Mouse (Mus musculus) right cerebral cortex, postnatal 36 days (tissue): Measurements from ENCODE around the gene Ncl.

Experiments
- DNase-seq, 2 experiments: peaks; one replicate each; pipeline ENCODE4 v3.0.0; 2022; ENCODE audit warnings: low spot score in 2 of 2, mixed read lengths in 1 of 2

The Ncl gene

DNA sequence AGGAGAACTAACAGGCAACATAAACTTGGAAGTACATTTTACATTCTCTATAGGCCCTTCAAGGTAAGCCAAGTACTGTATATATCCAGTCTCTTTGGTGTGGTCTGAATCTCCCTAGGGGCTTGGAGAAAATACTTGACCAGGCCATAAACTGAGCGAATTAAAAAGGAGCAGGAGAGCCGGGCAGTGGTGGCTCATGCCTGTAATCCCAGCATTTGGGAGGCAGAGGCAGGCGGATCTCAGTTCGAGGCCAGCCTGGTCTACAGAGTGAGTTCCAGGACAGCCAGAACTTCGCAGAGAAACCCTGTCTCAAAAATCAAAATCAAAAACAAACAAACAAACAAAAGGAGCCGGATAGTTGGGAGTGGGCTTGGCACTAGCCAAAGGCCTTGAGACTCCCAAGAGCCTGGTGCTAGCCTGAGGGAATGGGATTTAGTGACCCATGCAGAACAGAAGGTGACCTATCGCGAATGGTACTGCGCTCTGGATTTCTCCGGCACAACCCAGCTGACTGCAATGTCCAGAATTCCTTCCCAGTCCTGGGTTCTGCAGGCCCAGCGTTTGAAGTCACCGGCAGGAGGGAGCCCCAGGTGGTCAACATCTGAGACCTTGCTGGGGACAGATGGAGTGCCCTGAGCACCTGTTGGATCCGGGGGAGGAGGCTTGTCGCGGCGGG, 46.0 kb downstream of the Ncl start:
- DNase-seq, result no peak

DNA sequence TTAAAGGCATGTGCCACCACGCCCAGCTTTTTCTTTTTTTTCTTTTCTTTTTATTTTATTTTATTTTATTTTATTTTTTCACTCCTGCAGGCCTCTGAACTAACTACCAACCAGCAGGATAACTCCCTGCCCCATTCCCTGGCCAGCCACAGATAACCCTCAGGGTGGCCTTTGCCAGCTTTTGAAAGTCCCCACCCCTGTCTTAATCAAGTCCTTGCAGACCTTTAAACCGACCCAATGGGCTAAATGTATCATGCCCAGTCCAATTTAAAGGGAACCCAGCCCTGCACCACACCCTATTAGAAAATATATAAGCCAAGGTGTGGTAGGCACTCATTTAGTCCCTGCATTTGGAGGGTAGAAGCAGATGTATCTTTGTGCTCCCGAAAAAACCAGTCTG, 46.9 kb downstream of the Ncl start:
- DNase-seq, result no peak

DNA sequence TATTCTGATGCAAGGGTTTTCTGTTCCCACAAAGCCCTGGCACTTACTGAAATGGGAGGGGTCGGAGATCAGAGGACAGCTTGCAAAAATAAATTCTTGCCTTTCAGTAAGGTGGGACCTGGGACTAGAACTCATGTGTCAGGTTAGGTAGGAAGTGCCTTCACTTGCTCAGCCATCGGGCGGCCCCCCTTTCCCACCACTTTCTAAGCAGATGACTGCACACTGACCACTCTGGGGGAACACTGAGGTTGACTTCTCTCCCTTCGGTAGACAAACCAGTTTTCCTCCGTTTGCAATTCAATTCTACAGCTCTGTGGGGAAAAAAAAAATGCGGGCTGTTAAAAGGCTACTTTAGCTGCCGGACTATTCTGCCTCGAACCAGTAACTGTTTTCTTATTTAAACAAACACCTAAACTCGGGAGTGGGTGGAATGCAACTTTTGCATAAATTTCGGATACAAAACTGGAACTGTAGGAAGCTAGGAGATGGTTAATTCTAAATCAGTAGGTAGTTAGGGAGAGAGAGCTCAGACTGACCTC, 47.7 kb downstream of the Ncl start:
- DNase-seq, result no peak

GRCm38 (mm10) chr1:86310536-86311310, 48.5 kb downstream of the Ncl start:
- no peak for DNase-seq

- no peak for DNase-seq
Observed at GRCm38 (mm10) chr1:86309270-86309833, 49.8 kb downstream of the Ncl start.

- no peak for DNase-seq
Observed at GRCm38 (mm10) chr1:86307871-86308641, 51.1 kb downstream of the Ncl start.

DNA sequence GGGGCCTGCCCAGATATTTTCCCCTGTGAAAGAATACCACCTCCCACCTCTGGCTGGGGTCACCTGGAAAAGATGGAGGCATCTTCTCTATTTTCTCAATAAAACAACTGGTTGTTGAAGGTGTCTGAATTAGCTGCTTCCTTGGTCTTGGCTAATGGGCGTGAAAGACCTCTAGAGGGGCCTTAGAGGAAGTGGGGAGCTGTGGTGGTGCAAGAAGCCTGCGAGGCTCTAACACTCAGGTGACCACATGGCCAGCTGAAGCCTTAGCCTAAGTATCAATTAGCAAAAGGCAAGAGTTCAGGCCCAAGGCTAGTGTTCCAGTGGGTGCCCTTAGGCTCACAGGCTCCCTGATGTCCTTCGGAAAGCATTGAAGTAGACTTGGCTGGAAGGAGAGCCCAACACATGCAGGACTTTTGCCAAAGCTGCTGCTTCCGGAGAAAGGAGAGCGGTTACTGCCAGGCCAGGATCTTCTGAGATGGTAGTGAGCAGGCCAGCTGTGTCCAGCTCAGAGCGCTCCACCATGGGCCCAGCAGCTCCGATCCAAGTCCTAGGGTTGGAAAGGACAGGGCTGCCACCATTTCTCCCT, 51.9 kb downstream of the Ncl start:
- no peak for DNase-seq

GRCm38 (mm10) chr1:86306686-86307085, 52.5 kb downstream of the Ncl start:
- no peak for DNase-seq

GRCm38 (mm10) chr1:86303873-86304250, 55.3 kb downstream of the Ncl start:
- DNase-seq, result no peak

- peak in 1 of 2 experiments; percentile 26 for DNase-seq
Observed at GRCm38 (mm10) chr1:86303063-86303872, 55.9 kb downstream of the Ncl start.

DNA sequence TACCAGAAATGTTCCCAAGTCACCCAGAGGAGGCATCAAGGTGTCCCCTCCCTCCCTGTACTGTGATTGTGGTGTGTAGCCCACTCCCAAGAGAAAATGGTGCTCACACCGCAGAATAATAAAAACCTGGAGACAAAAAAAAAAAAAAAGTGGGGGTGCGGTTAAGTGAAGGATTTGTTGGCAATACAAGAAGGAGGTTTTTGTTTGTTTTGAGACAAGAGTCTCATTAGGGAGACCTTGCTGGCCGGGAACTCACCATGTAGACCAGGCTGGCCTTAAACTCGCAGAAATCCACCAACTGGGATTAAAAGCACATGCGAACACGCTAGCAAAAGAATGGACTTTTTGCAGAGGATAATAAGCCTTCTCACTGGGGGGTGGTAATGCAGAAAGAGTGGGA, 56.7 kb downstream of the Ncl start, which contains the start of gene B3gnt7:
B3gnt7 (plus strand) TSS at position 301 of the 400 bp plus-strand sequence.
- no peak for DNase-seq

DNA sequence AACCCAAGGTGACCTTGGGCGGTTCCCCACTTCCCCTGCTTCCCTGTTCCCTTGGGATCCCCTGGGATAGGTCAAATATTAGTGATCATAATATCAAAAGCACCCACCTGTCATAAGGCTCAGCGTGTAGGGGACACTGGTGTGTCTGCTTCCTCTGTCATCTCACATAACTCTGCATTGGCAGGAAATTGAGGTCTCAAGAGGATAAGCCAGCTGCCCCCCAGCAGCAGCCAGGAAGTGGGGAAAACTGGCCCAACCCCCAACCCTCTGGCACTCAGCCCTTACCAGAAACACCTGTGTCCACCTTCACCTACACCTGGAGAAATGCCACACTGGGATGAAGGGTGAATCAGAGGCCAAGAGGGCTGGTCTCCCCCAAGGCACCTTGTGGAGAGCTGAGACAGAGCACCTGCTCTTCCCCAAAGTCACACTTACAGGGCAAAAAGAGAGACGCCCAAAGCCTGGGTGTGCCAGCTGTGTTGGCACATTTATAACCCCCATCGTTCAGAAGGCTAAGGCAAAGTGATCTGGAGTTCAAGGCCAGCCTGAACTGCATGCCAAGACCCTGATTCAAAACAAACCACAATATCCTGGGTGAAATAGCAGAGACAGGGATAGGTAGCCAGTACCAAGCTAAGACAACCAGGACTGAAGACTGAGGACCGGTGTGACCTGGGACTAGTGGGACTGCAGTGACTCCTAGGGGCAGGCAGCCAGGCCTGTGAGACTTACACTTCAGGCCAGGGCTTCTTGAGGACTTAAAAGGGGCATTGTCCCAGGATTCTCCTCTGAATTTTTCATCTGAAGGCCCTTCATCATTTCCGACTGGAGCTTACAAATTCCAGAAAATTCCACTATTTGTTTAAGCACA, 57.7 kb downstream of the Ncl start:
- DNase-seq, result no peak

DNA sequence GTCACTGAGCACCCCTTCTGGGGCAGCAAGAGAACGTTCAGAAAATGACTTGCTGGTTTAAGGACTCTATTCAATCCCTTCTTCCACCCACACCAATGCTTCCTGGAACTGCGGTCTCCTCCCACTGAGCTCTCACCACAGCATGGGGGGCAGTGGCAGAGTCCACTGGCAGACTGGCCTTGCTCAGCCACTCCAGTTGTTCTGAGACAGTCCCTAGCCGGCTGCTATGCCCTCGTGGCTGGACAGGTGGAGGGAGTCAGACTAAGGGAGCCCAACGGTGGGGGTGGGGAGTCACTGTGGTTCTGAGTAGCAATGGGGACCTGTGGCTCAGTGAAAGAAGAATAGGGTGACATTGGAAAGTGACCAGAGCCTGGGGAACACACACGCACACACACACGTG, 58.5 kb downstream of the Ncl start:
- no peak for DNase-seq

DNA sequence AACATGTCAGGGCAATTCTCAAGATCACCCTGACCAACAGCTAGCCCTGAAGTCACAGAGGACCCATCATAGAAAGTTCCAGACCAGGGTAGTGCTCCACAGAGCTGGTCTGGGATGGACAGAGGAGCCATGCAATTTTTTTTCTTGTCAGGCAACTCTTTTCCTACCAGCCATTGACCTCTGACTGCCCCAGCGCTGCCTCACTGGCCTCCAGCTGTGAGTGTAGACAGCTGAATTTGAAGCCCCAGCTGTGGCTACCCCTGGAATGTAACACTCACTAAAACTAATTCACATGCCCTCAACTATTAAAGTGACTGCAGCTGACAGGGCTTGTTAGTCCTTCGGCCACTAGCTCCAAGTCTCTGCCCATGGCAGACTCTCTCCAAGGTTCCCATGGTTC, 59.1 kb downstream of the Ncl start:
- no peak for DNase-seq
